In the genomic region with DNA sequence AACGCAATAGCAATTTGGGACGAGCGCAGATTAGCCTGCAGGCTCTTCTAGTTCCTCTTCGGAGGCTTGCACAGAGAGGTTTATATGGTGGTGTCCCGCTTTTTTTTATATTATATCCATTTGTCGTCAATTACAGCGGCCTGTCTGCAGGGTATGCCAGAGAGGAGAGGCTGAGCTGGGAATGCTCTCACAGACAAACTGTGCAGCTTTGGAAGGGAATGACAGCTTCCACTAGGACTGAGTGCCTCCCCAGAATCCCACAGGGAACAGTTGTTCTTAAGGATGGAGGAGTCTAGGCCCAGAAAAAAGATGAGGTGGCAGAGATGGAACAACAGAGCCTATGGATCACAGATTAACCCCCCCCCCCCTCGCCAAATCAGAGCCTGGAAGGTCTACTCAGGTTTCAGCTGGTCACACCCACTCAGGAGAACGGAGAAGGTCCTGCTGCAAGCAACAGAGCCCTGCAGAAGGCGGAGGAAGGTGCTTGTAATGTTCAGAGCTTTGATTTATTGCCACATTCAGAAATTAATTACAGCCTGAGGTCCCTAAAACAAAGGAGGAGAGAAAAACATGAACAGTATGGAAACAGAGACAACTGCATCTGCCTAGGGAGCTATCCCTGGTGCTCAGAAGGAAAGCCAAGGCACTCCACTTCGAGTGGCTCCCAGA, we compare ENCODE assay signal across 24 mouse cellular contexts.
DNase-seq lines count a peak whose midpoint lies in the region; ATAC-seq and TF ChIP-seq lines count a peak whose summit lies in the region.
"Had no signal": no experiment of that assay in that cellular context is flagged by ENCODE, and none has a peak within 500 bp of the region (broad histone marks: within the 10 kb centered on the region; RNA-seq: fewer than 3 reads in every experiment).

No protein-coding gene starts in this region.

- H3K36me3 ChIP-seq in hindbrain, embryonic 13.5 days = no peaks in the 10 kb centered on the region
- no peaks in the 10 kb centered on the region for H3K36me3 ChIP-seq in hindbrain, embryonic 10.5 days
- H3K36me3 ChIP-seq in hindbrain, postnatal 0 days (ENCODE audit: insufficient read depth, low read length) = no peaks in the 10 kb centered on the region
- no peaks in the 10 kb centered on the region for H3K36me3 ChIP-seq in intestine, embryonic 16.5 days (ENCODE audit: control insufficient read depth, insufficient read depth, low read length)
- H3K36me3 ChIP-seq: embryonic facial prominence, embryonic 10.5 days; forebrain, embryonic 12.5 days; limb, embryonic 12.5 days; liver, embryonic 12.5 days; lung, embryonic 15.5 days; midbrain, embryonic 10.5 days had no signal

- H3K27me3 ChIP-seq in hindbrain, embryonic 13.5 days = peaks cover 32% of the 10 kb centered on the region
- peaks cover 30% of the 10 kb centered on the region for H3K27me3 ChIP-seq in hindbrain, embryonic 10.5 days (ENCODE audit: insufficient read depth, poor library complexity, severe bottlenecking)
- H3K27me3 ChIP-seq in hindbrain, postnatal 0 days (ENCODE audit: insufficient read depth, low read length) = no peaks in the 10 kb centered on the region
- H3K27me3 ChIP-seq in intestine, embryonic 16.5 days (replicated peaks; ENCODE audit: control insufficient read depth, insufficient read depth, low read length) = no peaks in the 10 kb centered on the region
- H3K27me3 ChIP-seq: CH12.LX; liver, embryonic 12.5 days; lung, embryonic 15.5 days had no signal

- H3K9ac ChIP-seq in hindbrain, embryonic 13.5 days = no peak overlapping the region
- H3K9ac ChIP-seq in hindbrain, postnatal 0 days (replicated peaks; ENCODE audit: low read length) = no peak overlapping the region
- no peak overlapping the region for H3K9ac ChIP-seq in intestine, embryonic 16.5 days (ENCODE audit: low read depth, low read length)
- H3K9ac ChIP-seq: forebrain, embryonic 12.5 days; limb, embryonic 12.5 days; liver, embryonic 12.5 days; lung, embryonic 15.5 days had no signal

- TF ChIP-seq CTCF in hindbrain, postnatal 0 days (IDR thresholded peaks at IDR 0.05; ENCODE audit: low read depth) = peak; percentile 6; the same call in 1 of the 2 replicates

- no peak overlapping the region for H3K4me2 ChIP-seq in hindbrain, embryonic 13.5 days
- H3K4me2 ChIP-seq in hindbrain, postnatal 0 days (ENCODE audit: low read depth, low read length) = no peak overlapping the region
- no peak overlapping the region for H3K4me2 ChIP-seq in intestine, embryonic 16.5 days (ENCODE audit: low read depth, low read length)
- H3K4me2 ChIP-seq: forebrain, embryonic 12.5 days; limb, embryonic 12.5 days; liver, embryonic 12.5 days; lung, embryonic 15.5 days had no signal

- no peak overlapping the region for H3K4me3 ChIP-seq in hindbrain, embryonic 13.5 days
- no peak overlapping the region for H3K4me3 ChIP-seq in hindbrain, embryonic 10.5 days
- H3K4me3 ChIP-seq in hindbrain, postnatal 0 days (ENCODE audit: low read length) = no peak overlapping the region
- no peak overlapping the region for H3K4me3 ChIP-seq in intestine, embryonic 16.5 days (ENCODE audit: low read length)
- H3K4me3 ChIP-seq: embryonic facial prominence, embryonic 10.5 days; forebrain, embryonic 12.5 days; heart, adult 2 months; limb, embryonic 12.5 days; liver, embryonic 12.5 days; lung, embryonic 15.5 days; midbrain, embryonic 10.5 days had no signal

- DNase-seq in hindbrain, embryonic 10.5 days (ENCODE audit: low spot score) = no peak
- peak; percentile 39 to 55 for DNase-seq in kidney, postnatal 4 days
- no peak for DNase-seq in kidney, adult 9 months
- peak; percentile 63 for DNase-seq in brain, adult 2 months (ENCODE audit: low read depth, low spot score)
- DNase-seq in hindbrain, postnatal 0 days (ENCODE audit: low spot score) = peak; percentile 38
- DNase-seq: adrenal gland, postnatal 14 days; cerebellum, adult 11-12 months; cerebellum, postnatal 25 days; gastrocnemius, postnatal 25 days; heart, adult 2 months; heart, postnatal 4 days; kidney, adult 11 months; lung, postnatal 4 days; retina, postnatal 1 day; thymus, adult 2 months had no signal

- 0 out of 2 replicates have a peak, but pooled peaks have one; percentile 33 for ATAC-seq in hindbrain, embryonic 13.5 days (ENCODE audit: low FRiP score)
- no peak for ATAC-seq in hindbrain, postnatal 0 days
- no peak for ATAC-seq in intestine, embryonic 16.5 days
- ATAC-seq: liver, embryonic 12.5 days had no signal

- no peaks in the 10 kb centered on the region for H3K9me3 ChIP-seq in hindbrain, embryonic 13.5 days
- H3K9me3 ChIP-seq in hindbrain, embryonic 10.5 days = no peaks in the 10 kb centered on the region
- no peaks in the 10 kb centered on the region for H3K9me3 ChIP-seq in hindbrain, postnatal 0 days (ENCODE audit: low read length)
- H3K9me3 ChIP-seq in intestine, embryonic 16.5 days (ENCODE audit: control insufficient read depth, low read length) = no peaks in the 10 kb centered on the region
- H3K9me3 ChIP-seq: embryonic facial prominence, embryonic 10.5 days; forebrain, embryonic 12.5 days; limb, embryonic 12.5 days; liver, embryonic 12.5 days; lung, embryonic 15.5 days; midbrain, embryonic 10.5 days had no signal

- 59% methylated on average over 11 of the region's 11 CpGs for WGBS in hindbrain, embryonic 13.5 days
- 71% methylated on average over 11 of the region's 11 CpGs for WGBS in hindbrain, embryonic 10.5 days
- WGBS in hindbrain, postnatal 0 days = 48% methylated on average over 11 of the region's 11 CpGs
- WGBS in intestine, embryonic 16.5 days = 52% methylated on average over 11 of the region's 11 CpGs

- peaks cover 26% of the 10 kb centered on the region for H3K4me1 ChIP-seq in hindbrain, embryonic 13.5 days (replicated peaks)
- H3K4me1 ChIP-seq in hindbrain, embryonic 10.5 days (replicated peaks) = peaks cover 38% of the 10 kb centered on the region
- peaks cover 12% of the 10 kb centered on the region; the same call in 1 of the 2 replicates for H3K4me1 ChIP-seq in hindbrain, postnatal 0 days (ENCODE audit: insufficient read depth, low read length)
- H3K4me1 ChIP-seq in intestine, embryonic 16.5 days (ENCODE audit: control insufficient read depth, insufficient read depth, low read length) = no peaks in the 10 kb centered on the region
- H3K4me1 ChIP-seq: liver, embryonic 12.5 days; lung, embryonic 15.5 days had no signal

- peak overlapping the region; percentile 76 for H3K27ac ChIP-seq in hindbrain, embryonic 13.5 days
- H3K27ac ChIP-seq in hindbrain, embryonic 10.5 days = no peak overlapping the region
- H3K27ac ChIP-seq in hindbrain, postnatal 0 days = no peak overlapping the region; the same call in 1 of the 2 replicates
- H3K27ac ChIP-seq in intestine, embryonic 16.5 days (ENCODE audit: low read length) = no peak overlapping the region
- H3K27ac ChIP-seq: embryonic facial prominence, embryonic 10.5 days; forebrain, embryonic 12.5 days; heart, adult 2 months; limb, embryonic 12.5 days; liver, embryonic 12.5 days; lung, embryonic 15.5 days; midbrain, embryonic 10.5 days had no signal

Comparison
In these comparisons a context has a peak if more than half of its experiments do, and no peak if none do; other contexts are left out.
1. DNase-seq: peak in kidney, postnatal 4 days (2 of 2), brain, adult 2 months (single experiment) and hindbrain, postnatal 0 days (single experiment); none in hindbrain, embryonic 10.5 days (single experiment) and kidney, adult 9 months (single experiment).